Comparison of ENCODE assay signal across 8 mouse cellular contexts in genomic region chr2:27934269-27934668, GRCm38 (mm10). TPM values are rescaled to one million over a fixed set of nuclear protein-coding genes. Genes with fewer than 3 reads are reported as not detected.
A peak's percentile ranks its signal among the peaks of the same experiment; 100 is the strongest.
DNase-seq lines count a peak whose midpoint lies in the region; ATAC-seq and TF ChIP-seq lines count a peak whose summit lies in the region.

No protein-coding gene starts in this region.

- H3K4me2 ChIP-seq in embryonic facial prominence, embryonic 11.5 days (ENCODE audit: low read depth, low read length), result no peak overlapping the region
- peak overlapping the region; percentile 30 for H3K4me2 ChIP-seq in heart, postnatal 0 days (ENCODE audit: low read depth, low read length)

- no peaks in the 10 kb centered on the region for H3K27me3 ChIP-seq in embryonic facial prominence, embryonic 11.5 days (ENCODE audit: control insufficient read depth, insufficient read depth, low read length)
- H3K27me3 ChIP-seq in heart, postnatal 0 days (ENCODE audit: control insufficient read depth, insufficient read depth, low read length), result no peaks in the 10 kb centered on the region
- H3K27me3 ChIP-seq in limb, embryonic 10.5 days (ENCODE audit: low read depth, poor library complexity, severe bottlenecking), result no peaks in the 10 kb centered on the region

- peak overlapping the region; percentile 56 for H3K27ac ChIP-seq in embryonic facial prominence, embryonic 11.5 days (replicated peaks; ENCODE audit: low read depth, low read length)
- peak overlapping the region; percentile 63 for H3K27ac ChIP-seq in heart, postnatal 0 days (ENCODE audit: low read depth)
- peak overlapping the region; percentile 85 for H3K27ac ChIP-seq in limb, embryonic 10.5 days

- DNase-seq in NIH3T3 (ENCODE audit: low read depth), result peak; percentile 64
- DNase-seq in embryonic facial prominence, embryonic 11.5 days (ENCODE audit: low spot score), result peak; percentile 11
- peak; percentile 75 for DNase-seq in heart, postnatal 0 days (ENCODE audit: low spot score)
- DNase-seq in limb, embryonic 10.5 days (ENCODE audit: low spot score), result no peak
- peak; percentile 72 for DNase-seq in ovary, postnatal 36 days (ENCODE audit: low spot score)
- DNase-seq in left cerebral cortex, adult 9 months (ENCODE audit: low spot score in 2 of 2), result no peak
- DNase-seq in c-Kit-positive CD71-positive TER-119-positive erythroid progenitor cells, embryonic 14.5 days (ENCODE audit: low spot score), result no peak
- no peak for DNase-seq in embryo, embryonic 10 days (ENCODE audit: low spot score)

- H3K9me3 ChIP-seq in embryonic facial prominence, embryonic 11.5 days (replicated peaks; ENCODE audit: control insufficient read depth, low read length), result no peaks in the 10 kb centered on the region
- no peaks in the 10 kb centered on the region for H3K9me3 ChIP-seq in heart, postnatal 0 days (replicated peaks; ENCODE audit: control insufficient read depth, low read length)
- no peaks in the 10 kb centered on the region for H3K9me3 ChIP-seq in limb, embryonic 10.5 days (replicated peaks)

- no peak for ATAC-seq in embryonic facial prominence, embryonic 11.5 days (replicated peaks; ENCODE audit: insufficient number of reproducible peaks, low FRiP score, low TSS enrichment, low read depth)
- peak; percentile 40 for ATAC-seq in heart, postnatal 0 days (ENCODE audit: insufficient read depth, low read depth)

- no peak overlapping the region for H3K9ac ChIP-seq in embryonic facial prominence, embryonic 11.5 days (replicated peaks; ENCODE audit: low read length)
- no peak overlapping the region for H3K9ac ChIP-seq in heart, postnatal 0 days (replicated peaks; ENCODE audit: low read depth, low read length)

- no peak for TF ChIP-seq EP300 in heart, postnatal 0 days (IDR thresholded peaks at IDR 0.05; ENCODE audit: low read depth)

- peaks cover 6% of the 10 kb centered on the region for H3K4me1 ChIP-seq in embryonic facial prominence, embryonic 11.5 days (ENCODE audit: control insufficient read depth, insufficient read depth, low read length)
- H3K4me1 ChIP-seq in heart, postnatal 0 days (ENCODE audit: control insufficient read depth, insufficient read depth), result peaks cover 34% of the 10 kb centered on the region
- peaks cover 51% of the 10 kb centered on the region for H3K4me1 ChIP-seq in limb, embryonic 10.5 days

- H3K36me3 ChIP-seq in embryonic facial prominence, embryonic 11.5 days (replicated peaks; ENCODE audit: control insufficient read depth, insufficient read depth, low read depth, low read length), result no peaks in the 10 kb centered on the region
- no peaks in the 10 kb centered on the region for H3K36me3 ChIP-seq in heart, postnatal 0 days (replicated peaks; ENCODE audit: control insufficient read depth, insufficient read depth, low read length)
- peaks cover 26% of the 10 kb centered on the region for H3K36me3 ChIP-seq in limb, embryonic 10.5 days

- no peak for TF ChIP-seq CTCF in heart, postnatal 0 days (IDR thresholded peaks at IDR 0.05; ENCODE audit: low read depth)

- no peak overlapping the region for H3K4me3 ChIP-seq in embryonic facial prominence, embryonic 11.5 days (ENCODE audit: low read depth, low read length)
- no peak overlapping the region for H3K4me3 ChIP-seq in heart, postnatal 0 days (ENCODE audit: low read depth, low read length)
- no peak overlapping the region for H3K4me3 ChIP-seq in limb, embryonic 10.5 days

- WGBS in embryonic facial prominence, embryonic 11.5 days, result 61% methylated on average over 11 of the region's 11 CpGs
- 16% methylated on average over 11 of the region's 11 CpGs for WGBS in heart, postnatal 0 days
- 60% methylated on average over 11 of the region's 11 CpGs for WGBS in limb, embryonic 10.5 days

RNA-seq across cellular contexts. Expression of gene Col5a1, which starts 48.0 kb away (rescaled TPM):
- polyA plus RNA-seq in embryonic facial prominence, embryonic 11.5 days (2014; fragmentation: Nextera tagmentation; extraction: Ambion mirVana), result 29.0 and 32.0 TPM in 2 replicates
- 97.4 and 129 TPM in 2 replicates for total RNA-seq in heart, postnatal 0 days (2014; rRNA removed; ENCODE audit: low replicate concordance)
- polyA plus RNA-seq in heart, postnatal 0 days (2015; fragmentation: Nextera tagmentation; extraction: Ambion mirVana), result 40.6 and 41.9 TPM in 2 replicates
- polyA plus RNA-seq in limb, embryonic 10.5 days (2016; fragmentation: Nextera tagmentation; extraction: Ambion mirVana), result 13.5 and 21.4 TPM in 2 replicates

Comparison
In these comparisons a context has a peak if more than half of its experiments do, and no peak if none do; other contexts are left out.
1. DNase-seq: peak in NIH3T3 (single experiment), embryonic facial prominence, embryonic 11.5 days (single experiment), heart, postnatal 0 days (single experiment) and ovary, postnatal 36 days (single experiment); none in limb, embryonic 10.5 days (single experiment), left cerebral cortex, adult 9 months (0 of 2), c-Kit-positive CD71-positive TER-119-positive erythroid progenitor cells, embryonic 14.5 days (single experiment) and embryo, embryonic 10 days (single experiment).
2. Peak in every context shown above with its lines, with median percentiles within 50 percentile points of each other: H3K27ac ChIP-seq.